Mouse (Mus musculus) spleen, adult 12 weeks (tissue): ENCODE results near the gene Pdia3.
"Not testable (repeated sequence)": the region's sequence is repeated elsewhere in the genome, so short reads cannot be mapped to it uniquely, and the experiment has no call there.

Experiments used
- DNase-seq: peaks from one replicate; pipeline ENCODE4 v3.0.0; 2022; ENCODE audit warnings: low spot score

Pdia3 gene

GRCm38 (mm10) chr2:121480498-121480897 is 66.9 kb downstream of the Pdia3 start:
- no peak for DNase-seq

DNA sequence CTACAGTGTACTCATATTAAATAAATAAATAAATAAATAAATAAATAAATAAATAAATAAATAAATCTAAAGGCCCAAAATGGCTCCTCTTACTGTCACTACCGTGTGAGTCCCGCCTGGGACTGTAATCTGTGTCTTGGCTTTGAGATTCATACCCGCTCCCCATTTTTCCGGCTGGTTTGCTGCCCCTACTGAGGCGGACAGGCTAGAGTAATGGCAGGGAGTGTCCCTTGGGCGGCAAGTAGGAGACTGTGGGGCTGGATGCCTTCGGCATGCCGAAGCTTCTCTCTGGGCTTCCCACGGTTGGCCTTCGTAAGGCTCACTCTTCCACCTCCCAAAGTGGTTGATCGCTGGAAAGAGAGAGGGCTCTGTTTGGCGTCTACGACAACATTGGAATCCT is 67.3 kb downstream of the Pdia3 start:
- not testable (repeated sequence) for DNase-seq

- no peak for DNase-seq
Measured at GRCm38 (mm10) chr2:121483576-121483975, 70.0 kb downstream of the Pdia3 start.

- not testable (repeated sequence) for DNase-seq
Measured at GRCm38 (mm10) chr2:121484403-121484802, 70.8 kb downstream of the Pdia3 start.
